14 mouse cellular contexts compared by ENCODE assay signal in genomic region chr6:117176406-117176805, GRCm38 (mm10). TPM values are rescaled to one million over a fixed set of nuclear protein-coding genes. Genes with fewer than 3 reads are reported as not detected.
DNase-seq lines count a peak whose midpoint lies in the region; ATAC-seq lines count a peak whose summit lies in the region.
"Had no signal": no experiment of that assay in that cellular context is flagged by ENCODE, and none has a peak within 500 bp of the region (broad histone marks: within the 10 kb centered on the region; RNA-seq: fewer than 3 reads in every experiment).

No protein-coding gene starts in this region.

- intact Hi-C loops in heart, postnatal 10 days (cut with DNase I): loop anchor here (10.0 kb wide), 1 partner anchor 368 kb away; no protein-coding TSS in a partner anchor

- H3K27ac ChIP-seq in hindbrain, embryonic 12.5 days: no peak overlapping the region
- H3K27ac ChIP-seq in hindbrain, embryonic 16.5 days (ENCODE audit: low read depth, low read length): no peak overlapping the region
- no peak overlapping the region for H3K27ac ChIP-seq in midbrain, embryonic 11.5 days (ENCODE audit: low read depth, low read length)
- no peak overlapping the region for H3K27ac ChIP-seq in midbrain, embryonic 16.5 days (ENCODE audit: low read length)
- H3K27ac ChIP-seq: embryonic facial prominence, embryonic 15.5 days; limb, embryonic 12.5 days had no signal

- no peak overlapping the region for H3K9ac ChIP-seq in hindbrain, embryonic 12.5 days
- H3K9ac ChIP-seq in hindbrain, embryonic 16.5 days (ENCODE audit: low read depth, low read length): no peak overlapping the region
- no peak overlapping the region for H3K9ac ChIP-seq in midbrain, embryonic 11.5 days (ENCODE audit: low read length)
- no peak overlapping the region for H3K9ac ChIP-seq in midbrain, embryonic 16.5 days (ENCODE audit: low read depth, low read length)
- H3K9ac ChIP-seq: embryonic facial prominence, embryonic 15.5 days; limb, embryonic 12.5 days had no signal

- peaks cover 18% of the 10 kb centered on the region for H3K27me3 ChIP-seq in hindbrain, embryonic 12.5 days
- peaks cover 4% of the 10 kb centered on the region for H3K27me3 ChIP-seq in hindbrain, embryonic 16.5 days (replicated peaks; ENCODE audit: control insufficient read depth, insufficient read depth, low read length)
- H3K27me3 ChIP-seq in midbrain, embryonic 11.5 days (ENCODE audit: control insufficient read depth, insufficient read depth, low read length): peaks cover 6% of the 10 kb centered on the region; the same call in 1 of the 2 replicates
- peaks cover 12% of the 10 kb centered on the region for H3K27me3 ChIP-seq in midbrain, embryonic 16.5 days (ENCODE audit: control insufficient read depth, insufficient read depth, low read depth, low read length)

- H3K9me3 ChIP-seq in hindbrain, embryonic 12.5 days (replicated peaks): no peaks in the 10 kb centered on the region
- H3K9me3 ChIP-seq in hindbrain, embryonic 16.5 days (ENCODE audit: control insufficient read depth, low read length): no peaks in the 10 kb centered on the region
- H3K9me3 ChIP-seq in midbrain, embryonic 11.5 days (ENCODE audit: control insufficient read depth, low read length): no peaks in the 10 kb centered on the region
- H3K9me3 ChIP-seq in midbrain, embryonic 16.5 days (replicated peaks; ENCODE audit: control insufficient read depth, low read length, poor library complexity, severe bottlenecking): no peaks in the 10 kb centered on the region
- H3K9me3 ChIP-seq: embryonic facial prominence, embryonic 15.5 days; limb, embryonic 12.5 days had no signal

- 0 out of 2 replicates have a peak, but pooled peaks have one; percentile 6 for ATAC-seq in hindbrain, embryonic 12.5 days (ENCODE audit: low FRiP score)
- ATAC-seq in hindbrain, embryonic 16.5 days: no peak
- ATAC-seq in midbrain, embryonic 11.5 days (ENCODE audit: low FRiP score): 0 out of 2 replicates have a peak, but pooled peaks have one; percentile 18
- ATAC-seq in midbrain, embryonic 16.5 days: no peak

- WGBS in hindbrain, embryonic 12.5 days: 27% methylated on average over 5 of the region's 5 CpGs
- 30% methylated on average over 5 of the region's 5 CpGs for WGBS in hindbrain, embryonic 16.5 days
- WGBS in midbrain, embryonic 11.5 days: 27% methylated on average over 5 of the region's 5 CpGs
- 22% methylated on average over 5 of the region's 5 CpGs for WGBS in midbrain, embryonic 16.5 days

- no peak overlapping the region for H3K4me2 ChIP-seq in hindbrain, embryonic 12.5 days (replicated peaks)
- H3K4me2 ChIP-seq in hindbrain, embryonic 16.5 days (ENCODE audit: low read length): no peak overlapping the region
- no peak overlapping the region for H3K4me2 ChIP-seq in midbrain, embryonic 11.5 days
- H3K4me2 ChIP-seq in midbrain, embryonic 16.5 days (ENCODE audit: low read length): no peak overlapping the region
- H3K4me2 ChIP-seq: embryonic facial prominence, embryonic 15.5 days; limb, embryonic 12.5 days had no signal

- peak; percentile 89 for DNase-seq in midbrain, embryonic 11.5 days (ENCODE audit: low spot score, missing footprints)
- DNase-seq in embryo, embryonic 9.5 days (ENCODE audit: extremely low spot score): peak; percentile 42
- DNase-seq in retina, postnatal 1 day: peak; percentile 45
- DNase-seq in gastrocnemius, postnatal 4 days (ENCODE audit: low spot score in 2 of 2): no peak
- no peak for DNase-seq in heart, postnatal 10 days
- DNase-seq: gastrocnemius, postnatal 10 days; heart, postnatal 36 days; kidney, postnatal 14 days; thymus, adult 2 months had no signal

- H3K4me3 ChIP-seq in hindbrain, embryonic 12.5 days: no peak overlapping the region
- H3K4me3 ChIP-seq in hindbrain, embryonic 16.5 days (ENCODE audit: low read length): no peak overlapping the region
- H3K4me3 ChIP-seq in midbrain, embryonic 11.5 days (ENCODE audit: low read depth, low read length): no peak overlapping the region
- H3K4me3 ChIP-seq in midbrain, embryonic 16.5 days (ENCODE audit: low read depth, low read length): no peak overlapping the region
- H3K4me3 ChIP-seq: embryonic facial prominence, embryonic 15.5 days; limb, embryonic 12.5 days had no signal

- no peaks in the 10 kb centered on the region for H3K36me3 ChIP-seq in hindbrain, embryonic 12.5 days
- no peaks in the 10 kb centered on the region for H3K36me3 ChIP-seq in hindbrain, embryonic 16.5 days (ENCODE audit: control insufficient read depth, insufficient read depth, low read length)
- no peaks in the 10 kb centered on the region for H3K36me3 ChIP-seq in midbrain, embryonic 11.5 days (ENCODE audit: control insufficient read depth, insufficient read depth, low read length)
- no peaks in the 10 kb centered on the region for H3K36me3 ChIP-seq in midbrain, embryonic 16.5 days (ENCODE audit: control insufficient read depth, insufficient read depth, low read length)

- 0 out of 2 replicates have a peak, but pooled peaks cover 4% of the 10 kb centered on the region for H3K4me1 ChIP-seq in hindbrain, embryonic 12.5 days
- H3K4me1 ChIP-seq in hindbrain, embryonic 16.5 days (ENCODE audit: control insufficient read depth, insufficient read depth, low read depth, low read length): peaks cover 3% of the 10 kb centered on the region; the same call in 1 of the 2 replicates
- H3K4me1 ChIP-seq in midbrain, embryonic 11.5 days (ENCODE audit: control insufficient read depth, insufficient read depth, low read length): peaks cover 13% of the 10 kb centered on the region
- 0 out of 2 replicates have a peak, but pooled peaks cover 3% of the 10 kb centered on the region for H3K4me1 ChIP-seq in midbrain, embryonic 16.5 days (ENCODE audit: control insufficient read depth, insufficient read depth, low read length)

RNA-seq across cellular contexts. Expression of gene Cxcl12, which starts 8.1 kb away (rescaled TPM):
- 79.3 and 91.9 TPM in 2 replicates for polyA plus RNA-seq in hindbrain, embryonic 12.5 days (2016; fragmentation: Nextera tagmentation; extraction: Ambion mirVana)
- polyA plus RNA-seq in hindbrain, embryonic 16.5 days (2015; fragmentation: Nextera tagmentation; extraction: Ambion mirVana): 71.7 and 89.4 TPM in 2 replicates
- 70.9 and 79.2 TPM in 2 replicates for polyA plus RNA-seq in midbrain, embryonic 11.5 days (2014; fragmentation: Nextera tagmentation; extraction: Ambion mirVana)
- polyA plus RNA-seq in midbrain, embryonic 16.5 days (2015; fragmentation: Nextera tagmentation; extraction: Ambion mirVana): 51.5 and 52.0 TPM in 2 replicates
- 100 to 1,000 TPM; 102 to 105 TPM for total RNA-seq in gastrocnemius, postnatal 4 days (2021)
- total RNA-seq in heart, postnatal 10 days (2021): 100 to 1,000 TPM; 147 to 151 TPM

Comparison
In these comparisons a context has a peak if more than half of its experiments do, and no peak if none do; other contexts are left out.
1. ATAC-seq: peak in hindbrain, embryonic 12.5 days (single experiment) and midbrain, embryonic 11.5 days (single experiment); none in hindbrain, embryonic 16.5 days (single experiment) and midbrain, embryonic 16.5 days (single experiment).
2. DNase-seq: peak in midbrain, embryonic 11.5 days (single experiment), embryo, embryonic 9.5 days (single experiment) and retina, postnatal 1 day (single experiment); none in gastrocnemius, postnatal 4 days (0 of 2) and heart, postnatal 10 days (0 of 2).